Mouse (Mus musculus) MEL (cell line): Measurements from ENCODE around the gene Retsat. TPM values are rescaled to one million over a fixed set of nuclear protein-coding genes. Genes with fewer than 3 reads are reported as not detected.

Source experiments
- DNase-seq: peaks from one replicate; pipeline ENCODE4 v3.0.0; 2011; ENCODE audit warnings: low read depth, low spot score
- H3K27ac ChIP-seq: 2 replicates; pipeline ENCODE4 v1.5.1; 2012; ENCODE audit warnings: low read depth, mild to moderate bottlenecking, control low read depth, low read length, moderate library complexity; ENCODE audit not compliant: control insufficient read depth
- H3K27me3 ChIP-seq, 2 experiments: fragments of 150-350 bp in 1 of 2; sonication (generic) in 1 of 2; 2 replicates each; pipeline ENCODE4 v1.6.1; 2012; ENCODE audit warnings: low read length in 2 of 2, mild to moderate bottlenecking in 2 of 2, improper control_type of control experiment in 1 of 2, moderate library complexity in 1 of 2; ENCODE audit not compliant: insufficient read depth in 2 of 2, control insufficient read depth in 1 of 2
- H3K36me3 ChIP-seq, 2 experiments: 2 replicates each; pipeline ENCODE4 v1.6.1; 2012 to 2014; ENCODE audit warnings: low read length in 2 of 2, improper control_type of control experiment in 1 of 2, inconsistent platforms in 1 of 2, mild to moderate bottlenecking in 1 of 2; ENCODE audit not compliant: insufficient read depth in 2 of 2, control insufficient read depth in 1 of 2
- H3K4me1 ChIP-seq, 2 experiments: fragments of 150-350 bp in 1 of 2; sonication (generic) in 1 of 2; 2 replicates each; pipeline ENCODE4 v1.6.1; 2012; ENCODE audit warnings: low read length in 2 of 2, improper control_type of control experiment in 1 of 2, mild to moderate bottlenecking in 1 of 2; ENCODE audit not compliant: insufficient read depth in 2 of 2, control insufficient read depth in 1 of 2
- H3K4me3 ChIP-seq, 2 experiments: fragments of 150-350 bp in 1 of 2; sonication (generic) in 1 of 2; 2 replicates each; pipeline ENCODE4 v1.5.1; 2012; ENCODE audit warnings: low read depth in 2 of 2, low read length in 2 of 2, mild to moderate bottlenecking in 2 of 2, moderate library complexity in 2 of 2, control low read depth in 1 of 2, improper control_type of control experiment in 1 of 2; ENCODE audit not compliant: control insufficient read depth in 1 of 2, insufficient read depth in 1 of 2
- H3K79me2 ChIP-seq: 2 replicates; pipeline ENCODE4 v1.6.1; 2012; ENCODE audit warnings: mild to moderate bottlenecking, low read length, moderate library complexity; ENCODE audit not compliant: control insufficient read depth, poor library complexity, insufficient read depth
- H3K9ac ChIP-seq: 2 replicates; pipeline ENCODE4 v1.6.1; 2012; ENCODE audit warnings: low read depth, mild to moderate bottlenecking, control low read depth, low read length, moderate library complexity; ENCODE audit not compliant: control insufficient read depth, poor library complexity, severe bottlenecking
- H3K9me3 ChIP-seq: fragments of 150-350 bp; sonication (generic); replicated peaks from 2 replicates; pipeline ENCODE4 v1.6.1; 2012; ENCODE audit warnings: mild to moderate bottlenecking, low read length, improper control_type of control experiment, moderate library complexity; ENCODE audit not compliant: insufficient read depth
- CHD1 ChIP-seq: IDR thresholded peaks from 2 replicates; pipeline ENCODE4 v1.6.1; 2012; ENCODE audit warnings: low read depth, mild to moderate bottlenecking, inconsistent platforms, low read length, improper control_type of control experiment
- CHD2 ChIP-seq: IDR thresholded peaks from 2 replicates; pipeline ENCODE4 v1.6.1; 2011; ENCODE audit warnings: low read length, improper control_type of control experiment
- E2F4 ChIP-seq: IDR thresholded peaks from 2 replicates; pipeline ENCODE4 v1.6.1; 2011; ENCODE audit warnings: low read depth, low read length, improper control_type of control experiment, borderline replicate concordance
- EP300 ChIP-seq, 2 experiments: IDR thresholded peaks; 2 replicates each; pipeline ENCODE4 v1.6.1; 2011; ENCODE audit warnings: improper control_type of control experiment in 2 of 2, low read length in 2 of 2, low read depth in 1 of 2, mild to moderate bottlenecking in 1 of 2
- ETS1 ChIP-seq: IDR thresholded peaks from 2 replicates; pipeline ENCODE4 v1.6.1; 2012; ENCODE audit warnings: low read depth, mild to moderate bottlenecking, inconsistent platforms, low read length, improper control_type of control experiment, moderate library complexity
- GABPA ChIP-seq: IDR thresholded peaks from 2 replicates; pipeline ENCODE4 v1.6.1; 2012; ENCODE audit warnings: low read depth, mild to moderate bottlenecking, inconsistent platforms, low read length, improper control_type of control experiment, moderate library complexity
- GATA1 ChIP-seq: IDR thresholded peaks from 2 replicates; pipeline ENCODE4 v1.6.1; 2011; ENCODE audit warnings: low read depth, low read length, improper control_type of control experiment
- KAT2A ChIP-seq: conservative IDR thresholded peaks from 2 replicates; pipeline ENCODE4 v1.6.1; 2012; ENCODE audit warnings: low read depth, low read length, improper control_type of control experiment, inconsistent platforms
- MAFK ChIP-seq: IDR thresholded peaks from 2 replicates; pipeline ENCODE4 v1.6.1; 2011; ENCODE audit warnings: low read depth, mild to moderate bottlenecking, low read length, improper control_type of control experiment, borderline replicate concordance
- MAX ChIP-seq: IDR thresholded peaks from 2 replicates; pipeline ENCODE4 v1.6.1; 2011; ENCODE audit warnings: low read length, improper control_type of control experiment
- MAZ ChIP-seq: IDR thresholded peaks from 2 replicates; pipeline ENCODE4 v1.6.1; 2012; ENCODE audit warnings: low read depth, mild to moderate bottlenecking, inconsistent platforms, low read length, improper control_type of control experiment
- MEF2A ChIP-seq: IDR thresholded peaks from 2 replicates; pipeline ENCODE4 v1.6.1; 2014; ENCODE audit warnings: low read depth, mild to moderate bottlenecking, inconsistent platforms, low read length, improper control_type of control experiment; ENCODE audit not compliant: poor library complexity, insufficient replicate concordance, severe bottlenecking; ENCODE audit errors: extremely low read depth
- MYB ChIP-seq: IDR thresholded peaks from 2 replicates; pipeline ENCODE4 v1.6.1; 2011; ENCODE audit warnings: mild to moderate bottlenecking, low read depth, low read length, improper control_type of control experiment
- MYC ChIP-seq: IDR thresholded peaks from 2 replicates; pipeline ENCODE4 v1.6.1; 2011; ENCODE audit warnings: low read depth, mild to moderate bottlenecking, low read length, improper control_type of control experiment, moderate library complexity
- NELFE ChIP-seq: IDR thresholded peaks from 2 replicates; pipeline ENCODE4 v1.6.1; 2011; ENCODE audit warnings: low read depth, low read length, improper control_type of control experiment
- NRF1 ChIP-seq: IDR thresholded peaks from 2 replicates; pipeline ENCODE4 v1.6.1; 2014; ENCODE audit warnings: low read depth, mild to moderate bottlenecking, inconsistent platforms, low read length, improper control_type of control experiment, moderate library complexity; ENCODE audit not compliant: poor library complexity, insufficient read depth, severe bottlenecking
- POLR2A ChIP-seq, 2 experiments: IDR thresholded peaks; 2 replicates each; pipeline ENCODE4 v1.6.1; 2011 to 2012; ENCODE audit warnings: low read length in 2 of 2, mild to moderate bottlenecking in 2 of 2, control low read depth in 1 of 2, improper control_type of control experiment in 1 of 2, low read depth in 1 of 2, moderate library complexity in 1 of 2; ENCODE audit not compliant: control insufficient read depth in 1 of 2, insufficient read depth in 1 of 2, poor library complexity in 1 of 2
- POLR2AphosphoS2 ChIP-seq: IDR thresholded peaks from 2 replicates; pipeline ENCODE4 v1.6.1; 2011; ENCODE audit warnings: low read length, improper control_type of control experiment
- POLR2AphosphoS5 ChIP-seq: IDR thresholded peaks from 2 replicates; pipeline ENCODE4 v1.6.1; 2012; ENCODE audit warnings: low read depth, borderline replicate concordance, mild to moderate bottlenecking, inconsistent platforms, low read length, moderate library complexity, mixed read lengths
- RCOR1 ChIP-seq: IDR thresholded peaks from 2 replicates; pipeline ENCODE4 v1.6.1; 2012; ENCODE audit warnings: low read depth, mild to moderate bottlenecking, inconsistent platforms, low read length, improper control_type of control experiment
- SIN3A ChIP-seq: IDR thresholded peaks from 2 replicates; pipeline ENCODE4 v1.6.1; 2012; ENCODE audit warnings: low read length, improper control_type of control experiment, inconsistent platforms
- SMC3 ChIP-seq: IDR thresholded peaks from 2 replicates; pipeline ENCODE4 v1.6.1; 2011; ENCODE audit warnings: low read depth, low read length, improper control_type of control experiment
- TBP ChIP-seq: IDR thresholded peaks from 2 replicates; pipeline ENCODE4 v1.8.0; 2011; ENCODE audit warnings: low read depth, low read length, improper control_type of control experiment
- UBTF ChIP-seq: IDR thresholded peaks from 2 replicates; pipeline ENCODE4 v1.6.1; 2012; ENCODE audit warnings: low read depth, mild to moderate bottlenecking, inconsistent platforms, low read length, improper control_type of control experiment, moderate library complexity, borderline replicate concordance; ENCODE audit not compliant: insufficient read depth
- USF1 ChIP-seq: IDR thresholded peaks from 2 replicates; pipeline ENCODE4 v1.6.1; 2014; ENCODE audit warnings: low read depth, mild to moderate bottlenecking, inconsistent platforms, low read length, improper control_type of control experiment, moderate library complexity
- USF2 ChIP-seq, 2 experiments: IDR thresholded peaks; 2 replicates each; pipeline ENCODE4 v1.6.1; 2011 to 2012; ENCODE audit warnings: improper control_type of control experiment in 2 of 2, low read length in 2 of 2, borderline replicate concordance in 1 of 2, inconsistent platforms in 1 of 2, low read depth in 1 of 2, mild to moderate bottlenecking in 1 of 2; ENCODE audit not compliant: insufficient read depth in 1 of 2
- ZKSCAN1 ChIP-seq: IDR thresholded peaks from 2 replicates; pipeline ENCODE4 v1.6.1; 2012; ENCODE audit warnings: low read depth, mild to moderate bottlenecking, inconsistent platforms, low read length, improper control_type of control experiment, moderate library complexity
- ZMIZ1 ChIP-seq: IDR thresholded peaks from 2 replicates; pipeline ENCODE4 v1.6.1; 2012; ENCODE audit warnings: low read depth, mild to moderate bottlenecking, inconsistent platforms, low read length, improper control_type of control experiment, moderate library complexity
- polyA plus RNA-seq, 2 experiments: library from polyadenylated mRNA; stranded (reverse) in 1 of 2; unstranded in 1 of 2; fragments of >175 nt in 1 of 2; fragments of >200 nt in 1 of 2; gene quantifications; 2 replicates each; pipeline versions ENCODE4 v1.2.1 to v1.2.4; 2012; ENCODE audit warnings: low replicate concordance in 2 of 2, low read depth in 1 of 2; ENCODE audit not compliant: insufficient read length in 2 of 2, insufficient read depth in 1 of 2, missing spikeins in 1 of 2
- total RNA-seq: library from RNA; depleted of rRNA; stranded (reverse); fragments of 300-350 nt; gene quantifications from 2 replicates; pipeline ENCODE4 v1.2.3, GENCODE M21; 2012

Gene Retsat
- total and polyA plus RNA-seq, 3 experiments, result 40.3 to 61.5 TPM; not detected in 1

DNA sequence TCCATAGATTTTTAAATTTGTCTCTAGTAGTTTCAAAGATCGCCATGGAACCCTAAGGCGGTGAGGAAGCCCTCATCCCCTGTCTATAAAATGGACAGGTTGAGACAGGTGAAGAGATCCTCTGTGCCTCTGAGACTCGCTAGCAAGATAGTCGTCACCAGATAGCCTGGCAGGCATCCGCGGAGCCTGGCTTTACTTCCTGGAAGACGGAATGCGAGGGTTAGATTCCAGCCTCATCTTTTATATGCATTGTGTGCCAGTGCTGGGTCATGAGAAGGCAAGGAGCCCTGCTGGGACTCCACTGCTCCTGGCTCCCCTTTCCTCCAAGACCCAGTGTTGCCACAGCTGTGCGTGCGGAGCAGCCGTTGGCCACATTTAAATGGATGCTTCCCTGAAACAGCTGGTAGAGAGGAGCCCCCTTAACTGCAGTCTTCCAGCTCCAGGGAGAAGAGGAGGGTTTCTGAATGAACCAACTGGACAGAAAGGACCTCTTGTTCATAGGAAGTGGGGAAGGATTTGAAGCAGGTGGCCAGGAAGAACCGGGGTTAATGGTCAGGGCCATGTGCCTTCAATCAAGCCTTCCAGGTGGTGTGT lies 49.8 kb downstream of the Retsat start:
- Histone ChIP-seq H3K27me3 (peaks cover 3 to 10% of the 10 kb centered on the region in 2 experiments; a peak in 3 of 4 replicates), H3K79me2 (no peaks in the 10 kb centered on the region), H3K9me3 (no peaks in the 10 kb centered on the region), H3K4me1 (no peaks in the 10 kb centered on the region), H3K27ac (no peak overlapping the region), H3K4me3 (no peak overlapping the region), H3K9ac (no peak overlapping the region), H3K36me3 (no peaks in the 10 kb centered on the region)
- no peak for DNase-seq
- TF ChIP-seq RCOR1 (no peak), POLR2AphosphoS5 (no peak), USF1 (no peak), NRF1 (no peak), SIN3A (no peak), GATA1 (no peak), KAT2A (no peak), MAX (no peak), MEF2A (no peak), UBTF (no peak), ZKSCAN1 (no peak), USF2 (IDR thresholded peaks at IDR 0.05; ENCODE audit: borderline replicate concordance in 1 of 2, insufficient read depth in 1 of 2, low read depth in 1 of 2, low read length in 2 of 2) (no peak), GABPA (no peak), MAFK (no peak), ETS1 (no peak), POLR2AphosphoS2 (no peak), POLR2A (IDR thresholded peaks at IDR 0.05; ENCODE audit: control insufficient read depth in 1 of 2, insufficient read depth in 1 of 2, low read depth in 1 of 2, low read length in 2 of 2, poor library complexity in 1 of 2) (no peak), CHD1 (no peak)

DNA sequence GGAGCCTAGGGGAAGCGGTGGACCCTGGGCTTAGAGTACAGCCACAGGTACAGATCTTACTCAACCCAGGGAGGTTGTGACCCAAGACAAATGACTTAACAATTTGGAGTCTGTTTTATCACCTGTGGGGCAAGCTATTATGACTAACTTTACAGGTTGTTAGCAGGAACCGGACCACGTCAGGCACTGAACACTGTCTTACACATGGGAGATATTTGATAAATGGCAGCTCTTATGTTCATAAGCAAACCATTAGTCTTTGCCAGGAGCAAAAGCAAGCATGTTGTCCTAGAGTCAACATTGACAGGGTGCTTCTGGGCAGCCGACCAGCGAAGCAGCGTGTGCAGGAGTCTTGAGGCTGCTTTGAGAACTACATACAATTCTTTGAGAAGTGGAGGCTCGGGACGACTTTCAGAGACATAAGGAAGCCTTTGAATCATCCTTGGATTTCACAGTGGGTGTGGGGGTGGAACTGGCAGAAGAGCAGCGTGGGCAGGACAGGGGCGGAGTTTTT lies 52.1 kb downstream of the Retsat start:
- H3K27ac ChIP-seq, result no peak overlapping the region
- H3K9ac ChIP-seq, result no peak overlapping the region
- no peak overlapping the region for H3K4me3 ChIP-seq
- DNase-seq, result no peak
- no peaks in the 10 kb centered on the region for H3K36me3 ChIP-seq
- TF ChIP-seq NELFE (no peak), ZMIZ1 (no peak), POLR2AphosphoS5 (no peak), MAZ (no peak), CHD1 (no peak), MAX (no peak), ETS1 (no peak), EP300 (IDR thresholded peaks at IDR 0.05; ENCODE audit: low read depth in 1 of 2, low read length in 2 of 2) (no peak), MYC (no peak), SMC3 (no peak), MYB (no peak), NRF1 (no peak), USF1 (no peak), ZKSCAN1 (no peak), SIN3A (no peak), E2F4 (no peak), POLR2AphosphoS2 (no peak), TBP (no peak), GATA1 (no peak), CHD2 (no peak)
- TF ChIP-seq, all 39 proteins: peak for 0
- peaks cover 0 to 10% of the 10 kb centered on the region in 2 experiments; a peak in 2 of 4 replicates for H3K27me3 ChIP-seq
- H3K9me3 ChIP-seq, result no peaks in the 10 kb centered on the region
- no peaks in the 10 kb centered on the region for H3K4me1 ChIP-seq
- H3K79me2 ChIP-seq, result no peaks in the 10 kb centered on the region
